32 mouse cellular contexts compared by ENCODE assay signal in the genomic region with DNA sequence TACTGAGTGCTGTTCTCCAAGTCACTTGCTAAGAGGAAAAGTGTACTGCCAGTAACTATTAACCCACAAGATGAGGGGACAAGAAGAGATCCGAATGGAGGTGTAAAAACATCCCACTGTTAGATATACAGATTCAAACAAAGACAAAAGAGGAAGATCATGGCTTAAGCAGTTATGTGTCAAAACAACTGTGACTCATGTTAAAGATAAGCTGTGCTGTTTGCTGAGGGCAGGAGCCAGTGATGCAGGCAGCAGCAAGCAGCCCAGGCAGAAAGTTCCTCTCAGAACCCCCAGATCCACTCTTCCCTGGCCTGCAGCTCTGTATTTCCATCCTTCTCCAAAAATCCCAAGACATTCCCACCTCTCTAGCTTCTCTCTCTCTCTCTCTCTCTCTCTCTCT.
A peak's percentile ranks its signal among the peaks of the same experiment; 100 is the strongest.
DNase-seq lines count a peak whose midpoint lies in the region; ATAC-seq and TF ChIP-seq lines count a peak whose summit lies in the region.
"Had no signal": no experiment of that assay in that cellular context is flagged by ENCODE, and none has a peak within 500 bp of the region (broad histone marks: within the 10 kb centered on the region; RNA-seq: fewer than 3 reads in every experiment).

No protein-coding gene starts in this region.

- no peak for TF ChIP-seq EP300 in heart, postnatal 0 days (IDR thresholded peaks at IDR 0.05; ENCODE audit: low read depth)

- DNase-seq in heart, adult 11 months: peak; percentile 68
- DNase-seq in heart, postnatal 4 days: no peak
- no peak for DNase-seq in heart, postnatal 0 days (ENCODE audit: low spot score)
- DNase-seq in heart, postnatal 36 days: no peak
- DNase-seq in gastrocnemius, postnatal 36 days: no peak
- DNase-seq in left cerebral cortex, adult 2 months (ENCODE audit: extremely low spot score in 1 of 2, low spot score in 2 of 2): no peak
- no peak for DNase-seq in adrenal gland, postnatal 25 days
- DNase-seq: adrenal gland, adult 8-10 months; cerebellum, adult 11 months; cerebellum, adult 9-10 months; cerebellum, postnatal 36 days; embryo, embryonic 11 days; gastrocnemius, postnatal 14 days; kidney, adult 9 months; kidney, postnatal 14 days; liver, embryonic 13.5 days; lung, adult 18-20 months; lung, postnatal 4 days; right cerebral cortex, adult 18-20 months; thymus, adult 2 months; thymus, postnatal 36 days had no signal

- H3K4me1 ChIP-seq in heart, postnatal 0 days (ENCODE audit: control insufficient read depth, insufficient read depth): peaks cover 31% of the 10 kb centered on the region
- peaks cover 26% of the 10 kb centered on the region for H3K4me1 ChIP-seq in bone marrow macrophage, adult 2 months (ENCODE audit: control insufficient read depth, insufficient read depth, low read length)
- H3K4me1 ChIP-seq: embryonic facial prominence, embryonic 12.5 days had no signal

- intact Hi-C loops in heart, postnatal 36 days (cut with DNase I): no loop called here
- intact Hi-C loops in gastrocnemius, postnatal 36 days (cut with DNase I): no loop called here
- intact Hi-C loops in left cerebral cortex, adult 2 months (cut with DNase I): no loop called here

- H3K36me3 ChIP-seq in heart, postnatal 0 days (replicated peaks; ENCODE audit: control insufficient read depth, insufficient read depth, low read length): no peaks in the 10 kb centered on the region
- H3K36me3 ChIP-seq: embryonic facial prominence, embryonic 12.5 days; limb, embryonic 10.5 days; limb, embryonic 15.5 days; liver, embryonic 13.5 days; neural tube, embryonic 12.5 days had no signal

- no peaks in the 10 kb centered on the region for H3K27me3 ChIP-seq in heart, postnatal 0 days (ENCODE audit: control insufficient read depth, insufficient read depth, low read length)
- H3K27me3 ChIP-seq: embryonic facial prominence, embryonic 12.5 days; limb, embryonic 15.5 days; liver, embryonic 13.5 days; neural tube, embryonic 12.5 days had no signal

- TF ChIP-seq CTCF in heart, postnatal 0 days (IDR thresholded peaks at IDR 0.05; ENCODE audit: low read depth): no peak
- no peak for TF ChIP-seq CTCF in bone marrow macrophage, adult 2 months (IDR thresholded peaks at IDR 0.05; ENCODE audit: low read depth, low read length)
- TF ChIP-seq CTCF in left cerebral cortex, adult 2 months (IDR thresholded peaks at IDR 0.05): no peak

- H3K4me3 ChIP-seq in heart, postnatal 0 days (ENCODE audit: low read depth, low read length): no peak overlapping the region
- no peak overlapping the region for H3K4me3 ChIP-seq in bone marrow macrophage, adult 2 months (ENCODE audit: insufficient read depth, low read length)
- H3K4me3 ChIP-seq in left cerebral cortex, adult 2 months: no peak overlapping the region
- H3K4me3 ChIP-seq: embryonic facial prominence, embryonic 12.5 days; limb, embryonic 10.5 days; limb, embryonic 15.5 days; liver, embryonic 13.5 days; neural tube, embryonic 12.5 days had no signal

- 18% methylated on average over 1 of the region's 1 CpGs for WGBS in heart, postnatal 0 days

- no peak for TF ChIP-seq POLR2A in bone marrow macrophage, adult 2 months (IDR thresholded peaks at IDR 0.05; ENCODE audit: borderline replicate concordance, low read depth, low read length)

- H3K9ac ChIP-seq in heart, postnatal 0 days (replicated peaks; ENCODE audit: low read depth, low read length): no peak overlapping the region
- H3K9ac ChIP-seq: embryonic facial prominence, embryonic 12.5 days; hindbrain, embryonic 14.5 days; limb, embryonic 15.5 days; liver, embryonic 13.5 days; neural tube, embryonic 12.5 days had no signal

- H3K27ac ChIP-seq in heart, postnatal 0 days (ENCODE audit: low read depth): peak overlapping the region; percentile 43; the same call in 1 of the 2 replicates
- peak overlapping the region; percentile 75 for H3K27ac ChIP-seq in bone marrow macrophage, adult 2 months (ENCODE audit: insufficient read depth, low read depth, low read length)
- no peak overlapping the region for H3K27ac ChIP-seq in left cerebral cortex, adult 2 months
- H3K27ac ChIP-seq: embryonic facial prominence, embryonic 12.5 days; hindbrain, embryonic 14.5 days; limb, embryonic 10.5 days; limb, embryonic 15.5 days; liver, embryonic 13.5 days; neural tube, embryonic 12.5 days had no signal

- no peak for ATAC-seq in heart, postnatal 0 days (ENCODE audit: insufficient read depth, low read depth)
- ATAC-seq: forebrain, embryonic 14.5 days; intestine, postnatal 0 days; lung, postnatal 0 days; midbrain, embryonic 16.5 days had no signal

- H3K4me2 ChIP-seq in heart, postnatal 0 days (ENCODE audit: low read depth, low read length): no peak overlapping the region
- H3K4me2 ChIP-seq: embryonic facial prominence, embryonic 12.5 days; hindbrain, embryonic 14.5 days; limb, embryonic 15.5 days; liver, embryonic 13.5 days; neural tube, embryonic 12.5 days had no signal

- H3K9me3 ChIP-seq in heart, postnatal 0 days (replicated peaks; ENCODE audit: control insufficient read depth, low read length): no peaks in the 10 kb centered on the region
- H3K9me3 ChIP-seq: embryonic facial prominence, embryonic 12.5 days; G1E; limb, embryonic 10.5 days; limb, embryonic 15.5 days; liver, embryonic 13.5 days; neural tube, embryonic 12.5 days had no signal
